Mouse (Mus musculus) adrenal gland, postnatal 25 days (tissue): ENCODE results near the gene Eid3. TPM values are rescaled to one million over a fixed set of nuclear protein-coding genes. Genes with fewer than 3 reads are reported as not detected.

Experiments used
- DNase-seq: peaks from one replicate; pipeline ENCODE4 v3.0.0; 2021; ENCODE audit warnings: mixed read lengths
- long read RNA-seq: library from polyadenylated mRNA; stranded (forward); transcript quantifications from one replicate; pipeline ENCODE4 v2.0.0, GENCODE M21; 2021
- total RNA-seq: library from RNA; stranded (reverse); gene quantifications from 2 replicates; pipeline ENCODE4 v1.2.3, GENCODE M21; 2021

The Eid3 gene
- 4.6 TPM in 2 replicates for total RNA-seq
- long read RNA-seq, result 0 reads

DNA sequence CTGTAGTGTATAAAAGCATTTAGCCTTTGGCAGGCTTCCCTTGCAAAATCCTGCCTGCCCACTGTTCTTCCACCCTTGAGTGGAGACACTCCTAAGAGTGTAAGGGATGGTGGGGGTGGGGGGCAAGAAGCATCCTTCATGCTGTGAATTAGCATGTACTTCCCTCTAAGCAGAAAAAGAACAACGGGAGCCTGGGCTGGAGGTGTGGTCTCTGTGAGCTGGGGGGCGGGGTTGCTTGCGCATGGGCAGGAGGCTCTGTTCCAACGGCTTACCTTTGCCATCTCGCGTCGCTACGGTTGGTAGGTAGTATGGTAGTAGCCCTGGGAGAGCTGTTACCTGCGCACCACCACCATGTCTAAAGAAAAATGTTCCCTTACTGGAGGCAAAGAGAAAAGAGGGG lies at the start of gene Eid3:
Gene Eid3 (plus strand): TSS at position 271 of the 400 bp plus-strand sequence.
- no peak for DNase-seq

GRCm38 (mm10) chr10:82817514-82817913 lies 48.9 kb upstream of the Eid3 start:
- DNase-seq, result no peak

DNA sequence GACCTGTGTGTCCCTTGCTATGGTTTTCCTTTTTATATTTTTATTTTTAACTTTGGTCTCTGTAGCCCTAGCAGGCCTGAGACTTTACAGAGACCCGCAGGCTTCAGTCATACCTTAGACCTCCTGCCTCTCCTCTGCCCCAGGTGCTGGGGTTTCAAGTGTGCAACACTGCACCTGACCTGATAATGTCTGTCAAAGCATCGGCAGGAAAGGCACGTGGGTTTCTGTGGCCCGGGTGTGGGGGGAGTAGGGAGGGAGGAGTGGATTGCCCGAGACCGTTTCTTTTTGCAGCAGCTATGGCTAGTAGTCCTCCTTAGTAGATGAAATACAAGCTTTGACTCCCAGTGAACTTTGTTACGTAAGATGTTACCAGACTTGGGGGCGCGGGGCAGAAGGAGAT lies 48.5 kb upstream of the Eid3 start:
- no peak for DNase-seq

DNA sequence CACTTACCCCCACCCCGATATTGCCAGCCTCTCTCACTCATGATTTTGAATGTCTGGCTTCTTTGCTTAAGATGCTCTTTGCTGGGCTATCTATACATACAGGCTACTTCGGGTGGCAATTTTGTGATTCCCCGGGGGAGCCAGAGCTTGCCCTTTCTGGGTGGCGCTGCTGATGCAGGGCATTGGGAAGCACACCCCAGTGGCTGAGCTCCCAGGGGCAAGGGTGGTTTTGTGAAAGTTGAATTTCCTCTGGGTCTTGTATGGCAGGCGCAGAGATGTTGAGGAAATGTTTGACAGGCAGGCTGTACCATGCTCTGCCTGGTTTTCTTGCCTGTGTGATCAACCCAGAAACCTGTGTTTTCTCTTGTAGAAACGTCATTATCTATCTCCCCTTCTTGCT lies 47.8 kb upstream of the Eid3 start:
- DNase-seq, result no peak

DNA sequence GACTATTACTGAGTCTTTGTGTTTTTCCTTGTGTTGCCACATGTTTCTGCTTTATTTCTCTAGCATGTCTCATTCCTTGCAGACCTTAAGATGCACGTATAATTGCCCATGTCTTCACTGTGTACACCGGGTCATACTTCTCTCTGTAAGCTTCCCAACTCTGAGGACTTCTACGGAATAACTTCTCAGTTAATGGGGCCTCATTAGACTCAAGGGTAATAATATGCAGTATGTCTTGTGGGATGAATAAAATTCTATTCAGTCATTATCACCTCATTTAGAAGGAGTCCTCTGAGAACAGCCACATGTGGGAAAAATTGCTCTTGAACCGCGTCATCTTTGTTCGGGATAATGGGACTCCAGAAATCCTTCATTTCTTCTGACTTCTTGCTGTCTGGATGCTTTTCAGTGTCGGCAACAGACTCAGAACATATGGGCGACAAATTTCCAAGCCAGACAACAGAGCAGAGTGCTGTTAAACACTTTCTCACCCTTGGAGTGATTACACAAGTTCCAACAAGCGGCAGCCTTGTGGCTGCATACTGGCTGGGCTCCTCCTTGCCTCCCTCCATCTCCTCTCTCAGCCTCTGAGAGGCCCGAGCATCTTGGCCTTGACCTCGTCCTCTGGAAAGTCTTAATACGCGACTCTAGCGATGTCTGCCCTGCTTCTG lies 43.2 kb upstream of the Eid3 start:
- no peak for DNase-seq

- no peak for DNase-seq
These were observed 42.6 kb upstream of the Eid3 start for GRCm38 (mm10) chr10:82823779-82824177.

DNA sequence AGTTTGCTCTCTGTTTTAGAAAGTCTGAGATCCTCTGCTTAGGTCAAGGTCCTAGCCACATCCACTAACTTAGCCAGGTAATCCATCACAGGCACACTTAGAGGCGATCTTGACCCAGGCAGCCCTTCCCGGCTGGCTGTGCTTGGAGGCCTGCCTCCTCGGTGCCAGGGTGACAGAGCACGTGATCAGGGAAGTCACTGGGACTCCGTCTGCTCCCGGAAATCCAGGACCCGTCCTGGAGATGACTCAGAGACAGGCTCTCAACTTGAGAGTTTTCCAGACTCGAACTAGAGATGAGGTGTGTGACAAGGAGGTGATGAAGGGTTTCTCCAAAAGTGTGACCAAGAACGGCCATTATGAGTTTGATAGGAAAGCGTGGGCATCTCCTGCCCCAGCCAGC lies 41.9 kb upstream of the Eid3 start:
- no peak for DNase-seq

DNA sequence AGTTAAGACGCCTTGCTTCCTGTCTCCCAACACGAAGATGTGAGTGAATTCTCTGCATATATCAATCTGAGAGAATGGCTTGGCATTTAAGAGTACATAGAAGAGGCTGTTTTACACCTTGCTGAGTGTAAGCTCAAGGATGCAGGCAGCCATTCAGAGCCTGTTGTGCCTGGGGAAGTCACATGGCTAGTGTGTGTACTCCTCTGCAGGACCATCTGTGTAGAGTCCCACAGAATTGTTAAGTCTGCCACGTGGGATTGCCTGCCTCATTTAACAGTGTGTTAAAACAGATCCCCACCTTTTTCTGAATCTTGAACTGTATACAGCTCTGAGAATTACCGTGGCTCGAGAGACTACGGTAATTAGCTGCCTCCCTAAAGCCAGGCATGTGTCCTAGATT lies 39.9 kb upstream of the Eid3 start:
- DNase-seq, result no peak

DNA sequence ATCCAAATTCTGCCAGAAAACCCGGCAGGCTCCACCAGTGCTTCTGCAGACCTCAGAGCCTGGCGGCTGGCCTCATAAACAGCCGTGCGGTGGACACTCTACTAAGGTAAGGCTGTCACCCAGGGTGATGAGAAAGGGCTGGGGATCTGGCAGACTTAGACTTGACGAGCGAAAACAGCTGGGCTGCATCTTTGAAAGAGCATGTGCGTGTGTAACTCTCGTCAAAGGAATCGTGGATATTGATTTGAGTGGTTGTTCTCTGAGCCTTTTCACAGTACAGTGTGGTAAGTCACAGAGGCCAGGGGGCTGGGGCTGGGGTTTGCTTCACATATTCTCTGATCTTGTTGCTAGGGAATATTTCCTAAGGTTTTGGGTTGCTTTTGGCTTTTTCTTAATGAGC lies 32.5 kb upstream of the Eid3 start, which contains the start of gene Txnrd1:
Gene Txnrd1 (plus strand): TSS at position 26 of the 400 bp plus-strand sequence.
- no peak for DNase-seq

DNA sequence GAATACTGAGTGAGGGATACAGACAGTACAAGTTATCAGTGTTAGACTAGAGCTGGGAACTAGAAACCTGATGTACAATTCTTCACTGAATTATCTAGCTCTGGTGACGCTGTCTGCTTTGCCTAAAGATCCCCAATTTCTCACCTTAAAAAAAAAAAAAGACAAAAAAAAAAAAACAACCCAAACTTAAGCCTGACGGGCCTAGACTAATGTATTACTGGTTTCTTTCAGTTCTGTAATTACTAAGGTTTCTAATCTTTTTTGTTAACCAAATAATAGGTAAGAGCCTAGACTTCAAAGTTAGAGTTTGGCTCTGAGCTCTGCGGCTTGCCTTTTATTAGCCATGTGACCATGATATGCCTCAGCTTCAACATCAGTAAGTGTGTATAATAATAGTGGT lies 30.5 kb upstream of the Eid3 start:
- no peak for DNase-seq

GRCm38 (mm10) chr10:82838390-82838789 lies 28.0 kb upstream of the Eid3 start:
- DNase-seq, result no peak

- no peak for DNase-seq
These were observed 22.3 kb upstream of the Eid3 start for GRCm38 (mm10) chr10:82844090-82844489.

DNA sequence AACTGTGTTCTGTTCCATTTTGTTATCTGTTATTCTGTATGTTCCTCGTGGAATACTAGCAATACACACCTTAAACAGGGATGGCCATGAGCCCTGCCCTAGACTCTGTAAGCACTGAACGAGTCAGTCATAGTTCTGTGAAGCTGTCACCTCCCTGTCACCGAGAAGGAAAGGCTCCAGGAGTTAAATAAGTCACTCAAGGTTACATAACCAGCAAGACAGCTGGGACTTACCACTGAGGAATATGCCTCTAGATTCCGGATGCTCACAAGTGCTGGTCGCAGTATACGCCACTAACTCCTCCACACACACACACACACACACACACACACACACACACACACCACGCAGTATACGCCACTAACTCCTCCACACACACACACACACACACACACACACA lies 21.7 kb upstream of the Eid3 start:
- DNase-seq, result no peak

- DNase-seq, result no peak
These were observed 18.5 kb upstream of the Eid3 start for GRCm38 (mm10) chr10:82847821-82848459.

DNA sequence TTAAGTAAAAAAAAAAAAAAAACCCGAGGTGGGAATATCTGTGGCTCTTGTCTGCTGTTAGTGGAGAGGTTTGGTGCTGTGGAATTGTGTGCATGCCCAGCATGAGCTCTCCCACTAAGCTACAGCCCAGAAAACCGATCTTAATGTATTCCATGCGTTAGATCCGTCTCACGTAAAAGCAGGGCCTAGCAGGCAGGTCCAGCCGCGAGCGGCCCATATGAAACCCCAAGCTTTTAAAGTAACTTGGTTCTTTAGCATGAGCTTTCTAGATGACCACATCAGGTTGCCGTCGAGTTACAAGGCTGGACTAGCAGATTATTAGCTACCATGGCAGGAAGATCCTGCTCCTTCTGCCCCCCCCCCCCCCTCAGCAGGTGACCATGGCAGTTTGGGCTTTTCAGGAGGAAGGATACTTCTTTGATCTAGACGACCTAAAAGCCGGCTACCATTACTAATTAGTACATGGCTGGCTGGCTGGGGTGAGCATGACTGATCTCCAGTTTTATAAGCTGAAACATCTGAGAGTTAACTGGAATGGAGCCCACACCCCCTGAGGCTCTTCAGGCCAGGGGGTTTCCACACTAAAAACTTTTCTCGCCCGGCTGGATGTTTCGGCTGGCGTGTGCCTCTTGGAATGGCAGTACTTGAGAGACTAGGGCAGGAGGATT lies 16.6 kb upstream of the Eid3 start:
- DNase-seq, result no peak

- DNase-seq, result no peak
These were observed 16.1 kb upstream of the Eid3 start for GRCm38 (mm10) chr10:82850354-82850752.

DNA sequence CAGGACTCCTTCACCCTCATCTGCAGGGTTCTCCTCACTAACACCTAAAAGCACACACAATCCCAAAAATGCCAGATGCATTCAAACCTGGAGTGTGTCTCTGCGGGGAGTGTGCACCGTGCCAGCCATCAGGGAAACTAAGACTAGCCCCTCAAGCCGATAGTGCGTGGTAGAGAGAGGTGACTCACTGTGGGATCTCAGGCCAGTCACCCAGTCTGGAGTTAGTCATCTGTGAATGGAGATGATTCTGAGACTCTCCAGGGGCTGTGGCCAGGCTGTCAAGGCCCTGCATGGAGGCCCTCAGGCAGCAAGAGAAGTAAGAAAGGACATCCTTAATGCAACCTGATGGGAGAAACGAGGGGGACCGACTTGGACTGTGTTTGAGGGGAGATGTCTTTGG lies 14.7 kb upstream of the Eid3 start:
- peak; percentile 8 for DNase-seq

DNA sequence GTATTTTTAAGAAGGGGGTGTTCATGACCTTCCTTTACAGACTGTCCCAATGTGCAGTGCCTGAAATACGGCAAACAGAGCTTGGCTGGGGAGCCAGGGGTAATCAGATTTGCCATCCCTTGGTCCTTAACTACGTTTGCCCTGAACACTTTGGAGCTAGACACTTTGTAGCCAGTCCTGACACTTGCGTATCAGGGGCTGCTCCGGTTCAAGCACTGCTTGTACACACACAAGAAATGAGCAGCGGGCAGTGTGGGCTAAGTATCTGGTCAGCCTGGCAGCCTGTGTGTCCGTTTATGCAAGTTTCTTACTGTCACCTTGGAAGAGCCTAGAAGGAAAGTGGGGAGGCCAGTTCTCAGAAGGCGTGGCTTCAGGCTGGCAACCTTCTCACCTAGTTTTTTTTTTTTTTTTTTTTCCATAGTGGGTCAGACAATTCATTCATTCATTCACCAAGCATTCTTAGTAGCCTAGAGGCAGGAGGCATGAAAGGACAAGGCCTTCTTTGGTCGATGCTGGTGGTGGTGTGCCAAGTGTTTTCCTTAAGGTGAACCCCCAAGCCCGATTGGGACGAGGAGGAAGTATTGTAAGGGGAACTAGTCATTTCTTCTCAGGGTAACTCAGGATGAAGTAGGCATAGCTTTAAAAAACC lies 8.3 kb upstream of the Eid3 start:
- no peak for DNase-seq

- peak; percentile 93 for DNase-seq
These were observed 7.5 kb upstream of the Eid3 start for GRCm38 (mm10) chr10:82858691-82859532.

- DNase-seq, result peak; percentile 15
These were observed 6.9 kb upstream of the Eid3 start for GRCm38 (mm10) chr10:82859533-82859915.

DNA sequence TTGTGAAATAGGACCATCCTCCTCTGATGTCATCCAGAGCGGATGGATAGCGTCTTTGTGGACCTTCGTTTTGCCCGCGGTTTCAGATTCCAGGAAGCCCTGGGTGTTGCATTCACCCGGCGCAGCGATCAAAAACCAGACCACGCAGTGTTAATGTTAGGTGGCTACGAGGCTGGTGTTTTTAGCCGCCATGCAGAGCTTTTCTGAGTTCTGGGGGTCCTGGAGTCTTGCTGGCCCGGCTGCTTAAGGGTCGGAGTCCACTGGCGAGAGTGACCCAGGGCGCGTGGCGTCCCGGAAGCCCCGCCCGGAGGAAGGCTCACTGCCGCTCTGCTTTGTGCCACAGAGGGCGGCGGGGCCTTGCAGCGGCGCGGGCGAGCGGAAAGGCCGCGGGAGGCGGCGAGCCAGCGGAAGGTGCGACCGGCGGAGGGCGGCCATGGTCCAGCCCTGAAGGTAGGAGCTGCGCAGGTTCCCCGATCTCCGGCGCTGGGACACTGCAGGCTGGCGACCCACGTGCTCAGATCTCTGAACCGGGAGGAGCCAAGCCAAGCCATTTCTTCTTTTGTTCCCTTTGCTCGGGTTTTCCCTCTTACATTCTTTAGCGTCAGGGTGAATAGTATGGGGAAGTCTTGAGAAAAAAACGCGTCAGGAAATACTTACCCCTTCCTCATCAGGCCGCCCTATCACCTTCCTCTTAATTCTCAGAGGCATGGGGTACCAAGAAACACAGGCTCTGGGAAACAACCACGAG lies 6.1 kb upstream of the Eid3 start:
- DNase-seq, result peak; percentile 80
